ENCODE assay signal across 16 mouse cellular contexts in the genomic region with DNA sequence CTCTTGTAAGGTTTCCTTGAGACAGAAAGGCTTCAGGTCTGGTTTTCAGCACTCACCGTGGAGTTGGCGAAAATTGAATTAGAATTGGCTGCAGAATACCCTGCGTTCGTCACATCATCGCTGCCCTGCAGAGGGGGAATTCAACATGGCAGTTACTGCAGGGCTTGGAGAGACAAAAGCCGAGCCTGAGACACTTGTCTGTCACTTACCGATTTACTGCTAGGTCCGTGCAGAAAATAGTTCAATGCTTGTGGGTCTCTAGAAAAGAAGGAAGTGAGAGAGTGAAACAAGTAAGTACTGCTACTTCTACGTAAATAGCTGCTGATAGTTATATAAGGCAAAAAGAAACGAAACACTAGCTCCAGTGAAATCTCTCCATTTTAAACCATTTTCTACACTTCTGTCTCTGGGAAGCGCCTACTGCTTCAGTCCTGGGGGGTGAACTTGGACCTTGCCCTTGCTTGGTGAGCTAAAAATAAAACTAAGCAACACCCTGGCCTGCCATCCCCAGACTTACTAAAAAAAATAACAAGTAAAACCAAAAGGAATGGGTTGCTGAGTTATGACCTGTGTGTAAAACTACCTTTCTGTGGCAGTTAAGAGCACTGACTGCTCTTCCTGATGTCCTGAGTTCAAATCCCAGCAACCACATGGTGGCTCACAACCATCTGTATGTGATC. TPM values are rescaled to one million over a fixed set of nuclear protein-coding genes. Genes with fewer than 3 reads are reported as not detected.
DNase-seq lines count a peak whose midpoint lies in the region; ATAC-seq and TF ChIP-seq lines count a peak whose summit lies in the region.
"Had no signal": no experiment of that assay in that cellular context is flagged by ENCODE, and none has a peak within 500 bp of the region (broad histone marks: within the 10 kb centered on the region; RNA-seq: fewer than 3 reads in every experiment).

No protein-coding gene starts in this region.

- H3K27ac ChIP-seq in heart, postnatal 0 days (ENCODE audit: low read depth) = peak overlapping the region; percentile 46; the same call in 1 of the 2 replicates
- H3K27ac ChIP-seq in testis, adult 2 months (ENCODE audit: control insufficient read depth, insufficient read depth, low read depth, low read length) = peak overlapping the region; percentile 53; the same call in 1 of the 2 replicates
- peak overlapping the region; percentile 82 for H3K27ac ChIP-seq in liver, postnatal 0 days (ENCODE audit: low read depth)
- H3K27ac ChIP-seq: embryonic facial prominence, embryonic 10.5 days; heart, embryonic 13.5 days; limb, embryonic 12.5 days had no signal

- no peak for DNase-seq in heart, postnatal 0 days (ENCODE audit: low spot score)
- no peak for DNase-seq in heart, postnatal 4 days
- no peak for DNase-seq in testis, postnatal 14 days (ENCODE audit: low spot score)
- DNase-seq in liver, postnatal 0 days = no peak
- peak; percentile 48 for DNase-seq in thymus, postnatal 4 days
- no peak for DNase-seq in left cerebral cortex, postnatal 4 days
- DNase-seq in ovary, postnatal 14 days (ENCODE audit: low spot score) = no peak
- DNase-seq: adrenal gland, postnatal 25 days; cerebellum, adult 9-10 months; lung, postnatal 14 days; right cerebral cortex, postnatal 25 days had no signal

- ATAC-seq in heart, postnatal 0 days (ENCODE audit: insufficient read depth, low read depth) = no peak
- no peak for ATAC-seq in liver, postnatal 0 days
- ATAC-seq: hindbrain, embryonic 16.5 days had no signal

- H3K9me3 ChIP-seq in heart, postnatal 0 days (replicated peaks; ENCODE audit: control insufficient read depth, low read length) = no peaks in the 10 kb centered on the region
- no peaks in the 10 kb centered on the region for H3K9me3 ChIP-seq in liver, postnatal 0 days (ENCODE audit: low read length)
- H3K9me3 ChIP-seq: embryonic facial prominence, embryonic 10.5 days; heart, embryonic 13.5 days; limb, embryonic 12.5 days had no signal

- peaks cover 29% of the 10 kb centered on the region for H3K36me3 ChIP-seq in heart, postnatal 0 days (replicated peaks; ENCODE audit: control insufficient read depth, insufficient read depth, low read length)
- H3K36me3 ChIP-seq in testis, adult 2 months (ENCODE audit: control insufficient read depth, insufficient read depth, low read length) = peaks cover 14% of the 10 kb centered on the region
- H3K36me3 ChIP-seq in liver, postnatal 0 days (replicated peaks; ENCODE audit: insufficient read depth, low read length) = peaks cover 23% of the 10 kb centered on the region

- 77% methylated on average over 11 of the region's 11 CpGs for WGBS in heart, postnatal 0 days
- WGBS in liver, postnatal 0 days (ENCODE audit: insufficient replicate concordance) = 47% methylated on average over 11 of the region's 11 CpGs

- H3K4me3 ChIP-seq in heart, postnatal 0 days (ENCODE audit: low read depth, low read length) = no peak overlapping the region
- H3K4me3 ChIP-seq in testis, adult 2 months (ENCODE audit: control insufficient read depth, low read depth, low read length) = peak overlapping the region; percentile 75
- H3K4me3 ChIP-seq in liver, postnatal 0 days (ENCODE audit: low read depth, low read length) = no peak overlapping the region
- H3K4me3 ChIP-seq: embryonic facial prominence, embryonic 10.5 days; heart, embryonic 13.5 days; limb, embryonic 12.5 days had no signal

- TF ChIP-seq EP300 in heart, postnatal 0 days (IDR thresholded peaks at IDR 0.05; ENCODE audit: low read depth) = no peak
- TF ChIP-seq EP300 in liver, postnatal 0 days (IDR thresholded peaks at IDR 0.05; ENCODE audit: low read depth) = no peak

- H3K4me2 ChIP-seq in heart, postnatal 0 days (ENCODE audit: low read depth, low read length) = no peak overlapping the region
- peak overlapping the region; percentile 10; the same call in 1 of the 2 replicates for H3K4me2 ChIP-seq in liver, postnatal 0 days (ENCODE audit: low read depth, low read length)
- H3K4me2 ChIP-seq: heart, embryonic 13.5 days; limb, embryonic 12.5 days had no signal

- 0 out of 2 replicates have a peak, but pooled peaks cover 14% of the 10 kb centered on the region for H3K4me1 ChIP-seq in heart, postnatal 0 days (ENCODE audit: control insufficient read depth, insufficient read depth)
- H3K4me1 ChIP-seq in testis, adult 2 months (ENCODE audit: control insufficient read depth, insufficient read depth, low read length) = peaks cover 8% of the 10 kb centered on the region
- no peaks in the 10 kb centered on the region; the same call in 1 of the 2 replicates for H3K4me1 ChIP-seq in liver, postnatal 0 days (ENCODE audit: insufficient read depth)

- H3K9ac ChIP-seq in heart, postnatal 0 days (replicated peaks; ENCODE audit: low read depth, low read length) = no peak overlapping the region
- H3K9ac ChIP-seq in liver, postnatal 0 days (replicated peaks) = peak overlapping the region; percentile 5; the same call in 1 of the 2 replicates
- H3K9ac ChIP-seq: heart, embryonic 13.5 days; limb, embryonic 12.5 days had no signal

- H3K27me3 ChIP-seq in heart, postnatal 0 days (ENCODE audit: control insufficient read depth, insufficient read depth, low read length) = no peaks in the 10 kb centered on the region
- H3K27me3 ChIP-seq in testis, adult 2 months (ENCODE audit: control insufficient read depth, insufficient read depth, low read length) = no peaks in the 10 kb centered on the region
- H3K27me3 ChIP-seq in liver, postnatal 0 days (ENCODE audit: insufficient read depth, low read length) = no peaks in the 10 kb centered on the region
- H3K27me3 ChIP-seq: heart, embryonic 13.5 days; limb, embryonic 12.5 days had no signal

- TF ChIP-seq POLR2A in testis, adult 2 months (IDR thresholded peaks at IDR 0.05; ENCODE audit: control insufficient read depth, low read depth, low read length) = no peak

- intact Hi-C loops in left cerebral cortex, postnatal 4 days (cut with DNase I) = no loop called here

- TF ChIP-seq CTCF in heart, postnatal 0 days (IDR thresholded peaks at IDR 0.05; ENCODE audit: low read depth) = no peak
- no peak for TF ChIP-seq CTCF in testis, adult 2 months (IDR thresholded peaks at IDR 0.05; ENCODE audit: control insufficient read depth, insufficient read depth, insufficient replicate concordance, low read depth, low read length)
- TF ChIP-seq CTCF in liver, postnatal 0 days (IDR thresholded peaks at IDR 0.05; ENCODE audit: low read depth) = no peak

RNA-seq across cellular contexts. Expression of gene Bicral, which starts 28.3 kb away (rescaled TPM):
- 3.6 and 17.2 TPM in 2 replicates for total RNA-seq in heart, postnatal 0 days (2014; rRNA removed; ENCODE audit: low replicate concordance)
- 1.8 and 2.3 TPM in 2 replicates for polyA plus RNA-seq in heart, postnatal 0 days (2015; fragmentation: Nextera tagmentation; extraction: Ambion mirVana)
- 10 to 100 TPM; 11.8 to 14.0 TPM for total RNA-seq in heart, postnatal 4 days (2021)
- 11.0 and 13.2 TPM in 2 replicates for polyA plus RNA-seq in testis, adult 2 months (2012; rRNA removed)
- 1.8 and 1.9 TPM in 2 replicates for polyA plus RNA-seq in liver, postnatal 0 days (2015; fragmentation: Nextera tagmentation; extraction: Ambion mirVana)
- 10 to 100 TPM; 42.2 to 45.3 TPM for total RNA-seq in left cerebral cortex, postnatal 4 days (2021)

RNA-seq across cellular contexts. Expression of gene Rpl7l1, which starts 47.5 kb away (rescaled TPM):
- total RNA-seq in heart, postnatal 0 days (2014; rRNA removed; ENCODE audit: low replicate concordance) = 34.6 and 44.3 TPM in 2 replicates
- polyA plus RNA-seq in heart, postnatal 0 days (2015; fragmentation: Nextera tagmentation; extraction: Ambion mirVana) = 72.9 and 77.7 TPM in 2 replicates
- 10 to 100 TPM; 69.6 to 71.9 TPM for total RNA-seq in heart, postnatal 4 days (2021)
- polyA plus RNA-seq in testis, adult 2 months (2012; rRNA removed) = 13.3 and 14.1 TPM in 2 replicates
- polyA plus RNA-seq in liver, postnatal 0 days (2015; fragmentation: Nextera tagmentation; extraction: Ambion mirVana) = 63.6 and 64.1 TPM in 2 replicates
- total RNA-seq in left cerebral cortex, postnatal 4 days (2021) = 10 to 100 TPM; 47.3 to 58.3 TPM

RNA-seq across cellular contexts. Expression of gene 2310039H08Rik, which starts 57.6 kb away (rescaled TPM):
- total RNA-seq in heart, postnatal 0 days (2014; rRNA removed; ENCODE audit: low replicate concordance) = 75.6 and 80.4 TPM in 2 replicates
- polyA plus RNA-seq in heart, postnatal 0 days (2015; fragmentation: Nextera tagmentation; extraction: Ambion mirVana) = 74.9 and 76.4 TPM in 2 replicates
- total RNA-seq in heart, postnatal 4 days (2021) = 10 to 100 TPM; 28.6 to 29.9 TPM
- 86.6 and 89.2 TPM in 2 replicates for polyA plus RNA-seq in testis, adult 2 months (2012; rRNA removed)
- polyA plus RNA-seq in liver, postnatal 0 days (2015; fragmentation: Nextera tagmentation; extraction: Ambion mirVana) = 192 and 213 TPM in 2 replicates
- total RNA-seq in left cerebral cortex, postnatal 4 days (2021) = 10 to 100 TPM; 18.7 to 21.1 TPM
